In the genomic region with DNA sequence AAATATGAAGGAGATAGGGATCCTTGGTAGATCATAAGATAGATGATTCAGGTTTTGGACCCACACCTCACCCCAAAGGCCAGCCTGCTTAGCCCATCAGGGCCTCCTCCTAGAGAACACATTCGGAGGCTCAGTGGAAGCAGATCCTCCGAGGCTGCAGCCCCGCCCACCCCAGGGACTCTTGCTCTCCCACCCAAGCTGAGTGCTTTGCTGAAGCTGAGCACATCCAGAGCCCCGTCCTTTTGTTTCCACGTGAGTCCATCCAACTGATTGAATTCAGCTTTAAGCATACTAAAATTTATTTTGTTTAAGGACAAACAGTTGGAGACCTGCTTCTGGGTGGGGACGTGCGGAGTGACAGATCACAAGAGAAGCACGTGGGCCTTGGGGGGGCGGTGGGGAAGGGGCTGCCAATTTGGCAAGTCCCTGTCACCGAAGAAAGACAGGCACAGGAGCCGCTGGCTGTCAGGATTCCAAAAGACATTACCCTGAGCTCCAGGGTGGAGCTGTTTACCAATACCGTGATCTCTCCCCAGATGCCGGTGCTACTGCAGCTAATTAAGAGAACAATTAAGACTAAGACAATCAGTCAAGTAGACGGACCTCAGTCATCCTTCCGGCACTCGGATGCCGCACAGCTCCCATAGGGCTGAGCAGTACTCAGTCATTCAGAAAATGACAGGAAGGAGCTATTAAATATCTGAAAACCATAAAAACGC, we compare ENCODE assay signal across 9 mouse cellular contexts.
A peak's percentile ranks its signal among the peaks of the same experiment; 100 is the strongest.
DNase-seq lines count a peak whose midpoint lies in the region; ATAC-seq and TF ChIP-seq lines count a peak whose summit lies in the region.
"Had no signal": no experiment of that assay in that cellular context is flagged by ENCODE, and none has a peak within 500 bp of the region (broad histone marks: within the 10 kb centered on the region; RNA-seq: fewer than 3 reads in every experiment).

No protein-coding gene starts in this region.

- TF ChIP-seq EP300 in stomach, postnatal 0 days (optimal IDR thresholded peaks at IDR 0.05), result no peak

- H3K9ac ChIP-seq in neural tube, embryonic 11.5 days (ENCODE audit: low read length), result no peak overlapping the region
- no peak overlapping the region for H3K9ac ChIP-seq in limb, embryonic 13.5 days
- no peak overlapping the region for H3K9ac ChIP-seq in stomach, postnatal 0 days (ENCODE audit: low read length)

- TF ChIP-seq CTCF in stomach, postnatal 0 days (IDR thresholded peaks at IDR 0.05; ENCODE audit: low read depth), result no peak

- no peaks in the 10 kb centered on the region for H3K9me3 ChIP-seq in neural tube, embryonic 11.5 days (ENCODE audit: control insufficient read depth, low read length)
- H3K9me3 ChIP-seq in limb, embryonic 13.5 days, result no peaks in the 10 kb centered on the region
- no peaks in the 10 kb centered on the region for H3K9me3 ChIP-seq in stomach, postnatal 0 days (ENCODE audit: control insufficient read depth, low read length)

- 0 out of 2 replicates have a peak overlapping the region, but pooled peaks have one; percentile 3 for H3K4me2 ChIP-seq in neural tube, embryonic 11.5 days (ENCODE audit: low read depth)
- H3K4me2 ChIP-seq in limb, embryonic 13.5 days (replicated peaks), result peak overlapping the region; percentile 41
- H3K4me2 ChIP-seq in stomach, postnatal 0 days (replicated peaks; ENCODE audit: low read depth), result no peak overlapping the region; the same call in 1 of the 2 replicates

- WGBS in neural tube, embryonic 11.5 days, result 36% methylated on average over 18 of the region's 18 CpGs
- 16% methylated on average over 18 of the region's 18 CpGs for WGBS in limb, embryonic 13.5 days
- WGBS in stomach, postnatal 0 days, result 20% methylated on average over 18 of the region's 18 CpGs

- H3K4me1 ChIP-seq in neural tube, embryonic 11.5 days (ENCODE audit: control insufficient read depth, insufficient read depth, low read length), result no peaks in the 10 kb centered on the region
- peaks cover 8% of the 10 kb centered on the region; the same call in 1 of the 2 replicates for H3K4me1 ChIP-seq in limb, embryonic 13.5 days
- H3K4me1 ChIP-seq in stomach, postnatal 0 days (replicated peaks; ENCODE audit: control insufficient read depth, insufficient read depth), result no peaks in the 10 kb centered on the region
- H3K4me1 ChIP-seq: megakaryocyte, embryonic 14.5 days had no signal

- H3K4me3 ChIP-seq in neural tube, embryonic 11.5 days (ENCODE audit: low read depth, low read length), result no peak overlapping the region
- H3K4me3 ChIP-seq in limb, embryonic 13.5 days, result no peak overlapping the region
- H3K4me3 ChIP-seq in stomach, postnatal 0 days (ENCODE audit: low read depth, low read length), result no peak overlapping the region
- H3K4me3 ChIP-seq: megakaryocyte, embryonic 14.5 days had no signal

- peak; percentile 14 for DNase-seq in embryo, embryonic 10.5 days (ENCODE audit: low spot score)
- no peak for DNase-seq in embryo, embryonic 10 days (ENCODE audit: low spot score)
- no peak for DNase-seq in neural tube, embryonic 11.5 days (ENCODE audit: low spot score)
- no peak for DNase-seq in neural tube, embryonic 10.5 days (ENCODE audit: extremely low spot score, low spot score)
- DNase-seq in stomach, postnatal 0 days (ENCODE audit: low spot score), result no peak
- no peak for DNase-seq in adipocyte (ENCODE audit: low spot score)
- no peak for DNase-seq in layer of hippocampus, postnatal 36 days

- no peak overlapping the region for H3K27ac ChIP-seq in neural tube, embryonic 11.5 days (ENCODE audit: low read depth, low read length)
- no peak overlapping the region for H3K27ac ChIP-seq in limb, embryonic 13.5 days
- no peak overlapping the region for H3K27ac ChIP-seq in stomach, postnatal 0 days (replicated peaks)

- peak; percentile 53 for ATAC-seq in neural tube, embryonic 11.5 days (ENCODE audit: insufficient read depth, low FRiP score, low TSS enrichment)
- no peak for ATAC-seq in limb, embryonic 13.5 days (ENCODE audit: low FRiP score, low read depth)
- ATAC-seq in stomach, postnatal 0 days (ENCODE audit: low FRiP score, low TSS enrichment), result peak; percentile 40; the same call in 1 of the 2 replicates

- H3K36me3 ChIP-seq in neural tube, embryonic 11.5 days (ENCODE audit: control insufficient read depth, insufficient read depth, low read length), result no peaks in the 10 kb centered on the region
- no peaks in the 10 kb centered on the region for H3K36me3 ChIP-seq in limb, embryonic 13.5 days
- H3K36me3 ChIP-seq in stomach, postnatal 0 days (ENCODE audit: control insufficient read depth, insufficient read depth, low read length), result no peaks in the 10 kb centered on the region

- H3K27me3 ChIP-seq in neural tube, embryonic 11.5 days (ENCODE audit: control insufficient read depth, insufficient read depth, low read length), result no peaks in the 10 kb centered on the region
- H3K27me3 ChIP-seq in limb, embryonic 13.5 days, result no peaks in the 10 kb centered on the region
- no peaks in the 10 kb centered on the region for H3K27me3 ChIP-seq in stomach, postnatal 0 days (ENCODE audit: control insufficient read depth, insufficient read depth, low read length)
- H3K27me3 ChIP-seq: megakaryocyte, embryonic 14.5 days had no signal
